Mouse (Mus musculus) small intestine, adult 2 months (tissue): ENCODE measurements around the gene Pcsk6. TPM values are rescaled to one million over a fixed set of nuclear protein-coding genes. Genes with fewer than 3 reads are reported as not detected.

ENCODE experiments used
- H3K27ac ChIP-seq: fragments of 200-500 bp; 2 replicates; pipeline ENCODE4 v1.5.1; 2012; ENCODE audit warnings: low read depth, low read length, control low read depth, inconsistent platforms; ENCODE audit not compliant: insufficient read depth
- H3K27me3 ChIP-seq: fragments of 200-500 bp; 2 replicates; pipeline ENCODE4 v1.6.1; 2012; ENCODE audit warnings: mild to moderate bottlenecking, moderate library complexity, low read length, inconsistent platforms; ENCODE audit not compliant: control insufficient read depth, insufficient read depth
- H3K36me3 ChIP-seq: fragments of 200-500 bp; 2 replicates; pipeline ENCODE4 v1.6.1; 2012; ENCODE audit warnings: mild to moderate bottlenecking, low read length, control low read depth, inconsistent platforms; ENCODE audit not compliant: control insufficient read depth, insufficient read depth
- H3K4me1 ChIP-seq: fragments of 200-500 bp; 2 replicates; pipeline ENCODE4 v1.6.1; 2012; ENCODE audit warnings: low read length, inconsistent platforms, mixed read lengths; ENCODE audit not compliant: control insufficient read depth, insufficient read depth, insufficient read length
- H3K4me3 ChIP-seq: fragments of 200-500 bp; 2 replicates; pipeline ENCODE4 v1.5.1; 2012; ENCODE audit warnings: low read depth, mild to moderate bottlenecking, control low read depth, inconsistent platforms, low read length, moderate library complexity
- CTCF ChIP-seq: fragments of 200-500 bp; IDR thresholded peaks from 2 replicates; pipeline ENCODE4 v1.5.1; 2012; ENCODE audit warnings: low read depth, mild to moderate bottlenecking, control low read depth, inconsistent platforms, low read length, moderate library complexity, mixed read lengths; ENCODE audit not compliant: insufficient replicate concordance, insufficient read length; ENCODE audit errors: extremely low read depth
- POLR2A ChIP-seq: fragments of 200-500 bp; IDR thresholded peaks from 2 replicates; pipeline ENCODE4 v1.6.1; 2012; ENCODE audit warnings: low read depth, mild to moderate bottlenecking, control low read depth, inconsistent platforms, low read length, moderate library complexity
- WGBS: fragments of 180-500 bp; shearing (Covaris S2); methylation state at CpG from one replicate; pipeline ENCODE4 v1.1.7; 2018; 5-methylcytosine and 5-hydroxymethylcytosine counted together
- polyA plus RNA-seq: library from polyadenylated mRNA; depleted of rRNA; stranded (reverse); fragments of >200 nt; gene quantifications from 2 replicates; pipeline ENCODE4 v1.2.3, GENCODE M21; 2012

Gene Pcsk6
- polyA plus RNA-seq, 1 experiment: 11.6 TPM

DNA sequence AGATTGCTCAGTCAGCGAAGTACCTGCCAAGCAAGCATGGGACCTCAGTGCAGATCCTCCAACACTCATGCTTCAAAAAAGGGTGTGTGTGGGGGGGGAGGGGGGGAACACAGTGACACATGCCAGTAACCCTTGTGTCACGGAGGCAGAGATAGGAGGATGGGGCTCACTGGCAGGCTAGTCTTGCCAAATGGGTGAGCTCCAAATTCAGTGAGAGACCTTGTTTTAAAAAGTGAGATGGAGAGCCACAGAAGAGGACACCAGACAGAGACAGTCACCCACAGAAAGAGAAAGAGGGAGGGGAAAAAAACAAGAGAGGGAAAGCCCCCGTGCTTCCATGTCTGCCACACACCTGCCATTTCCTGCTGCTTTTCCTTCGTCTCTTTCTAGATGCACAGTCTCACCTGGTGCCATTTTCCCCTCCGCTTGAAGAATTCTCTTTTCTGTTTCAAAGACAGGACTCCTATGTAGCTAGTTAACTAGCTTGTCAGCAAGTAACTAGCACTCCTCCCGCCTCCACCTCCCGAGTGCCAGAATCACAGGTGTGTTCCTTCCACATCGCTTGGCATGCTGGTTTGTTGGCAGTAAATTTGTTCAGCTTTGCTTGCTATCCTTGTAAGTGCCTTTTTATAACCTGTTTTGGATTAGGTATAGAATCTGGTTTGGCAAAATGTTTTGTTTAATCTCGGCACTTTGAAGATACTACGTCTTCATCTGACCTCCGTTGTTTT, 146.8 kb downstream of the Pcsk6 start:
- 77% methylated on average over 11 of the region's 11 CpGs for WGBS
- Histone ChIP-seq H3K4me3 (no peak overlapping the region), H3K36me3 (no peaks in the 10 kb centered on the region), H3K27ac (no peak overlapping the region), H3K27me3 (no peaks in the 10 kb centered on the region), H3K4me1 (peaks cover 5% of the 10 kb centered on the region; the same call in 1 of the 2 replicates)
- TF ChIP-seq CTCF: no peak
- no peak for TF ChIP-seq POLR2A

DNA sequence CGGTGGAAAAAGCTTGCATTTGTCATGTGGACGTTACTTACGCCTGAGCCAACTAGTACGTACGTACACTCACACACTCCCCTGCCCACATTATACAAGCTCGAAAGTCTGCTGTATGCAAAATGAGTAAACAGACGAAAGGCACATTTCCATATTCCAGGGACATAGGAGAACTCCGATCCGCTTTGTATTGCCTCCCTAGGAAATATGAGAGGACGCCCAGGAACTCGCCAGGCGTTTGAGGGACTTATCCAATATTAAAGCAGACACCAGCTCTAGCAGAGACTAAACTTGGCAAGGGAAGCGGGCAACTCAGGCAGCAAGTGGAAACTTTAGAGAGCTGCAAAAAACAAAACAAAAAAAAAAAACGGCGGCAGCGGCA, 147.3 kb downstream of the Pcsk6 start:
- Histone ChIP-seq H3K36me3 (no peaks in the 10 kb centered on the region), H3K27me3 (no peaks in the 10 kb centered on the region), H3K4me1 (peaks cover 7% of the 10 kb centered on the region; the same call in 1 of the 2 replicates), H3K4me3 (no peak overlapping the region), H3K27ac (no peak overlapping the region)
- TF ChIP-seq POLR2A (no peak), CTCF (no peak)
- WGBS: 80% methylated on average over 16 of the region's 16 CpGs

DNA sequence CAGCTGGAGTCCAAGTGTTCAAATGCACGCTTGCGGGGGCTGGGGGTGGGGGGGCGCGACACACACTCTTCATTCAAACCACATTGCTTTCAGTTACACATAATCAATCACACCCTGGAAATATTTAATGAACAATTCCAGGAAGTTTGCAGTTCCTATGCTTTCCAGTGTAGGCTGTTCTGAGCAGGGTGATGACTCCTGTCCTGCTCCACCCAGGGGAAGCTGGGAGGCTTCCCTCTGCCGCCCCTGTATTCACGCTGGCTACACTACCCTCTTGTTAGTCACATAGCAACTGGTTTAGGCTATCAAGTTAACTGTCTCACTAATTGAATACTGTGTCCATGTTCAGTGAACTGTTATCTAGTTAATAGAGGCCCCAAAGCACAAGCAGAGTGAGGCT, 149.0 kb downstream of the Pcsk6 start:
- WGBS: 70% methylated on average over 6 of the region's 6 CpGs
- Histone ChIP-seq H3K27ac (no peak overlapping the region), H3K27me3 (no peaks in the 10 kb centered on the region), H3K36me3 (no peaks in the 10 kb centered on the region), H3K4me1 (peaks cover 7% of the 10 kb centered on the region; the same call in 1 of the 2 replicates), H3K4me3 (no peak overlapping the region)
- no peak for TF ChIP-seq POLR2A
- no peak for TF ChIP-seq CTCF

DNA sequence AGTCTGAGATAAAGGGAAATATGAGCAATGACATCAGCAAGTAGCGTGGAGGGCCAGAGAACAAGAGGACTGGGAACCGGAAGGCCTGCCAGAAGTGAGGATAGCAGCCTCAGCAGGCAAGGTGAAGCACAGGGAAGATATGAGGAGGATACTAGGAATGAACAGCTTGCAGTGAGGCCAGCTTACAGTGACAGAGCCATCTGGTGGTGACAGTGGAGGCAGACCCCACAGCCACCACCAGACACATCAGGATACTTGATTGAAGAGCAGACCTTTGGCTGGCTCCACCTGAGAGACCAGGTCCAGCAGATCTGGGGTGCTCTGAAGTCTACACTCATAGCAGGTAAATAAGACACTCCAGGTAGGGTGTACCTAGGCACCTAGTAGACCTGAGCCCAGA, 166.2 kb downstream of the Pcsk6 start:
- no peaks in the 10 kb centered on the region for H3K27me3 ChIP-seq
- no peak overlapping the region for H3K27ac ChIP-seq
- no peak overlapping the region for H3K4me3 ChIP-seq
- no peaks in the 10 kb centered on the region for H3K36me3 ChIP-seq
- TF ChIP-seq POLR2A (no peak), CTCF (peak; percentile 35; the same call in 1 of the 2 replicates)
- 70% methylated on average over 2 of the region's 2 CpGs for WGBS
- H3K4me1 ChIP-seq: no peaks in the 10 kb centered on the region

DNA sequence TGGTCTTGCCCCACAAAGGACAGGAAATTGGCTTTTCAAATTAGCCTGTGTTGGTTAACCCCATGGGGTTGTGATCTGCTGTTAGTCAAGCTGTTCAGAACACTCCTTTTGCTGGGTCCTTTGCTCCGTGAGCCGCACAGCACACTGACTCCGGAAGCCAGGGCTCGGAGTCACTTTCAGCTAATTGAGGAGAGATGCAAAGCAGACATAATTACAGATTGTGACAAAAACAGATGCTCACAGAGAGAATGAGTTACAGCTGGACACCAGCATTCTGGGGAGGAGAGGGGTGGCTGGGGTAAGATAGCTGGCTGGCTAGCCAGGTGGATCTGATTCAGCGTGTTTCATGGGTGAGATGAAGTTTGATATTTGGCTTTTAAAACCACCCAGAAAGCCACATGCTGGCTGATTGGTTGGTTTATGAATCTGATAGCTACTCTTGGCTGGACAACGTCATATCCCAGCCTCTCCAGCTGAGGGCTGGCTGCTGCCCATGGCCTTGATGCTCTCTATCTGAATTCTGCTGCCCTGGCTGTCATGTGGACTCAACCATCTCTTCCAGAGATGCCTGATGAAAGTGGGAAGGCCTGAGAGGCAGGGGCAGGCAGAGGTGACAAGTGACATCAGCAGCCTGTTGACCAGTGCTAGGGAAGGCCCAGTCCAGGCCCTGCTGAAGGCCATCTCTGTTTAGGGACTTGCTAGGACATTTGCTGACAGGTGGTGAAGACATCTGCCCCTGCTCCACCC, 167.4 kb downstream of the Pcsk6 start:
- Histone ChIP-seq H3K4me3 (no peak overlapping the region), H3K36me3 (no peaks in the 10 kb centered on the region), H3K4me1 (no peaks in the 10 kb centered on the region), H3K27me3 (no peaks in the 10 kb centered on the region), H3K27ac (no peak overlapping the region)
- 83% methylated on average over 6 of the region's 6 CpGs for WGBS
- no peak for TF ChIP-seq POLR2A
- TF ChIP-seq CTCF: no peak

DNA sequence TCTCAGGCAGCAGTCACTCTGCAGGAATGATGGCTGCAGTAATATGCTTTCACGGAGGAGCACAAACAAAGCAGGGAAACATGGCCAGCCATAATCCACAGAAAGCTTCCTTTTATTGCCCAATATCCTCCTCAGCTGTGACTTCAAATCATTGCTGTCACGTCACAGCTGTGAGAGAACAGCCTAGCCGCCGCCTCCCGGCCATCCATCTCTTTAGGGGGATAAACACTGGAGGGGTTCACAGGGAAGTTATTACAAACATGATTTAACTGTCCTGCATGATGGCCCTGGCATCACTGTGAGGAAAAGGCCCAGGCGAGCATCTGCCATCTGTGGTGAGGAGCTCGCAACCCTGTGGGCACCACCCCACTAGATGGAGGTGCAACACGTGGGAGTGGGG, 175.3 kb downstream of the Pcsk6 start:
- Histone ChIP-seq H3K27me3 (no peaks in the 10 kb centered on the region), H3K27ac (no peak overlapping the region), H3K4me1 (no peaks in the 10 kb centered on the region), H3K4me3 (no peak overlapping the region), H3K36me3 (no peaks in the 10 kb centered on the region)
- 61% methylated on average over 8 of the region's 8 CpGs for WGBS
- TF ChIP-seq CTCF (no peak), POLR2A (no peak)

DNA sequence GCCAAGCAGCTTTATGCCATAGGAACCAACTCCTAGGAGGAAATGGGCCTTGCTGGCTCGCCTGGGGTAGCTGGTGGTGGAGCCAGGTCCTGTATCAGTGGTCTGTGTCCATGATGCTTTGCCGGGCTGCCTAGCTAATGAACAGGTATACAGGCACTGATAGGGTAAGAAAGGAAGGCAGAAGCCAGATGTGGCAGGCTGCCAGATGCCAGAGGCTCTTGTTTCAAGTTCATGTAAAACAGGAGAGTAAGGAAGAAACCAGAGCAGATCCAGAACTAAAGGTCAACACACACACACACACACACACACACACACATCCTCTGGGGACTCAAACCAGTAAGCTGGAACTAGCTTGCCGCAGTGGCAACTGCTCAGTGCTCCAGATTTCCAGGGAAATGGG, 176.7 kb downstream of the Pcsk6 start:
- no peaks in the 10 kb centered on the region for H3K27me3 ChIP-seq
- H3K4me1 ChIP-seq: no peaks in the 10 kb centered on the region
- no peak overlapping the region for H3K27ac ChIP-seq
- 73% methylated on average over 3 of the region's 3 CpGs for WGBS
- no peaks in the 10 kb centered on the region for H3K36me3 ChIP-seq
- TF ChIP-seq POLR2A (no peak), CTCF (no peak)
- no peak overlapping the region for H3K4me3 ChIP-seq
